Mouse (Mus musculus) inflammation-experienced regulatory T-cells, adult 6 months (primary cell): ENCODE data around the gene Rab6b. TPM values are rescaled to one million over a fixed set of nuclear protein-coding genes. Genes with fewer than 3 reads are reported as not detected.
"Not testable (repeated sequence)": the region's sequence is repeated elsewhere in the genome, so short reads cannot be mapped to it uniquely, and the experiment has no call there.

Experiments used
- ATAC-seq: one replicate; pipeline ENCODE4 v1.8.0; 2017
- polyA plus RNA-seq, 3 experiments: library from polyadenylated mRNA; unstranded; fragments of 100-300 nt; shearing (Covaris generic); gene quantifications; one replicate each; pipeline ENCODE4 v1.2.1; 2017

The Rab6b gene
- 1 to 10 TPM in 1 of 3 experiments, under 1 TPM in 1, not detected in 1; 0.26 to 8.1 TPM for polyA plus RNA-seq

DNA sequence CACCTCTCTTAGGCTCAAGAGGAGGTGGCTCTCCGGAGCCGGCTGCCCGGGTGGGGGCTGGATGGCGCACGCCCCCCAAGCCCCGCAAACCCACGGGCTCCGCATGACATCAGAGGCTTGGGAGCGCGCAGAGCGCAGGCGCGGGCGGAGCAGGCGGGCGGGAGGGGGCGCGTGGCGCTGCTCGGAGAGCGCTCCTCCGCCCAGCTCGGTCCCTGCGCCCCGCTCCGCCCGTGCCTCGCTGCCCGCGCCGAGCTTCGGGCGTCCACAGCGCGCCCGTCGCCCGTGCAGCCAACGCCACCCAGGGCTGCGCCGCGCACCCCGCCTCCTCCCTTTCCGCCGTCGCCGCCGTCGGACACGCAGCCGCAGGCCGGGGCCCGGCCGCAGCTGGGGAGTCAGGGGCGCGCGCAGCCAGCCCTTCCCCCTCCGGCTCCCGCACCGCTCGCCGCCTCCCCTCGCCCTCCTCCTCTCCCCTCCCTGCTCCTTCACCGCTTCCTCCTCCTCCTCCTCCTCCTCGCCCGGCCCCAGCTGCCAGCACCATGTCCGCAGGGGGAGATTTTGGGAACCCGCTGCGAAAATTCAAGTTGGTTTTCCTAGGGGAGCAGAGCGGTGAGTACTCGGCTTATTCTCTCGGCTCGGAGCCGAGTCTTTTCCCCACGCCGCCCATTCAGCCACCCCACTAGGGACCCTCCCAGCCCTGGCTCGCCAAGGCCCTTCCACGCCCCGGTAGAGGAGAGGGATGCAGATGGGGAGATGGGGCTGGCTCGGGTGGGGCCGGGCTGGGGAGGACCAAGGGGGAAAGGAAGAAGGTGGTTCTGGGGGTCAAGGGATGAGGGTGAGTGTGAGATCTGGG, at the start of gene Rab6b:
Rab6b (plus strand) TSS at position 167 of the 850 bp plus-strand sequence.
- ATAC-seq: no peak

DNA sequence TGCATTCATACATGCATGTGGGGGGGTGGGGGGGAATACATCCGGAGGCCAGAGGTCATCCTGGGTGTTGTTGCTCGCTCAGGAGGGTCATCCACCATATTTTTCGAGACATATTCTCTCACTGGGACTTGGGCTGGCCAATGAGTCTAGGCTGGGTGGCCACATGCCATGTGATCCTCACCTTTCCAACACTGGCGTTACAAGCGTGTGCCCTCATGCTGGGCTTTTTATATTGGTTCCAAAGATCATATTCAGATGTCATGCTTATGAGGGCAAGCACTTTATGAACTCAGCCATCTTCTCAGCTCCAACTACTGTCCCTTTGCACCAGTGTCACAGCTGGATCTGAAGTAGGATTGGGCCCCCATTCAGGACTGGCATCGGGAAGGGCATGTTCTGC, 48.0 kb upstream of the Rab6b start:
- ATAC-seq: no peak

DNA sequence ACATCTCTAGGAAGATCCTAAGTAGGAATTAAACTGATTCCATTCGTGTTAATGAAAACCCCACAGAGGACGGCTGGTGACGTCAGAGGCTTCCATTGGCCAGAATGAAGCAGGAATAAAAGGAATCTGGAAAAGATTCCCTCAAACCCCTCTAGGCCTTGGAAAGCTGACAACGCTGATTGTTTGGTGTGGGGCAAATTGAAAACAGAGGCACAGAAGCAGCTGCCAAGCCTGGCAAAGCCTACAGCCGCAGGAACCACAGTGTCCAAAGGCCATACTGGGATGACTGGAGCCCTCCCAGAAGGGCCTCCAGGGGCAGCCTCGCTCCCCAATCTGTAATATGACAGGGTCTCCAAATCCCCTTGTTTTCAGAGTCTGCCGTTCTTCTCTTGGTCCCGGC, 44.7 kb upstream of the Rab6b start:
- no peak for ATAC-seq

DNA sequence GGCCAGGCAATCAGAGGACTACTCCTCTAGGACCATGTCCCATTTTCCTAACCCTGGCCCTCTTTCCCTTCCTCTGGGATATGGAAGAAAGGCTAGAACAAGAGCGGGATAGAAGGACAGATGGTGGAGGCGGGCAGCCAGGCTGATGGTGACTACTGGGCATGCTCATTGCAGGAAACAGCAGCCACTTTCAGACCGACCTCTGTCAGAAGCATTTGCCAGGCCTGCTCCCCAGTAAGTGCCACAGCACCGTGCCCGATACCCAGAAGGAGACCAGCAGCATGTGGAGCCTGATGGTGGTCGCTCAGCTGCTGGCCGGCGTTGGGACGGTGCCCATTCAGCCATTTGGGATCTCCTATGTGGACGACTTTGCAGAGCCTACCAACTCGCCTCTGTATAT, 43.9 kb upstream of the Rab6b start:
- ATAC-seq: no peak

DNA sequence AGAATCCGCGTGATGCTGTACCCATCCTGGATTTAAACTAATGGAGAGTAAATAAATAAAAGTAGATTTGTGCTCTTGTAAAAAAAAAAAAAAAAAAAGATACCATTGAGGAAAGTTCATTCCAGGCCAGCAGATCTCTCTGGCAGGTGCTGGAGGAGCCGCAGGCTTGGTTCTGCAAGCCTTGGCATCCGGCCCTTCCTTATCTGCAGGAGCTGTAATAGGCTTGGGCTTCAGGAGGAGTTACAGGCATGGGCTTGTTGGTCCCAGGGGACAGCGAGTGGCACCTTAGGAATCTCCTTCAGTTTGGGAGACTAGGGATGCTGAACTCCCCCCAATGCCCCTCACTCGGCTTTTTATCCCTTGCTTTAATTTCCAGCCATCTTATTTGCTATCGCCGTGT, 42.8 kb upstream of the Rab6b start:
- no peak for ATAC-seq

DNA sequence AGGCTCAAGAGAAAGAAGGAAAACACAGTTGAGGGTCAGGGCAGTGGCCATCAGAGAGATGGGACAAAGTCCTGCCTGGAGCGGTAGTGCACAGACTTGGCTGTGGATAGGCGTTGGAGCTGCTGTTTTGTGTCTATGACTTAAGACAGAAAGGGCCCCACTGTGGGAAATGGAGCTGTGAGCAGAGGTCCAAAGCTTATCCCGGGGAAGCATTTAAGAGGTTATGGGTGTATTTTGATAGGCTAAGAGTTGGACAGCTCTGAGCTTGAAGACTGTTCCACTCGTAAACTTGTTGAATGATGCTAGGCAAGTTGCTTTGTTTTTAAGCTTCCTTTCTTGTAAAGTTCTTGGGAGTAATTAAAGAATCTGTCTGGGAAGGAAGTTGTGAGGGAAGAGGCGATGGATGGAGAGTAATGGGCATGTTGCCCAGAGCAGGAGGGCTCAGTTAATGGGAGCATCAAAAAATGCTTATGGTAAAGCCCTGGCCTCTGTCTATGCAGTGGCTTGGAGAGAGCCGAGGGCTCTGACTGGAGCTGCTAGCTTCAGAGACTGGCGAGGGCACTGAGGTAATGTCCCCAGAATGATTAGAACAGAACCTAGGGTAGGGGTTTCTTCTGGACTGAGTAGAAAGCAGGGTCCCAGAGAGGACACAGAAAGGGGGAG, 39.9 kb upstream of the Rab6b start:
- ATAC-seq: no peak

DNA sequence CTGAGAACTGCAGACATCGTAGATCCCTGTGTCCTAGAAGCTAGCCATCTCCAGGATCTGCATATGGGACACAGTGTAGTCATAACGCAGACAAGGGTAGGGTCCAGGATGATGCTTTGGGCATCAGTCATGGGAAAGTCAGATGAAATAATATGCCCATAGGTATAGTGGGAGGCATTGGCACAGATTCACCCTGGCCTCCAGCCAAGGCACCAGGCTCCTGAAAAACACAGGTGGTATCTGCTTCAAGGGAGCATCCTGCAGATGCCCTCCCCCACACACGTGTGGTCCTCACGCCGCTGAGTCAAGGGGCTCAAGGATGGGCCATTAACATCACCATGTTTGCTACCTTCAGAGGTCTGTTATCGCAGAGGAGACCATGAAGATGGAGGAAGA, 39.4 kb upstream of the Rab6b start:
- no peak for ATAC-seq

DNA sequence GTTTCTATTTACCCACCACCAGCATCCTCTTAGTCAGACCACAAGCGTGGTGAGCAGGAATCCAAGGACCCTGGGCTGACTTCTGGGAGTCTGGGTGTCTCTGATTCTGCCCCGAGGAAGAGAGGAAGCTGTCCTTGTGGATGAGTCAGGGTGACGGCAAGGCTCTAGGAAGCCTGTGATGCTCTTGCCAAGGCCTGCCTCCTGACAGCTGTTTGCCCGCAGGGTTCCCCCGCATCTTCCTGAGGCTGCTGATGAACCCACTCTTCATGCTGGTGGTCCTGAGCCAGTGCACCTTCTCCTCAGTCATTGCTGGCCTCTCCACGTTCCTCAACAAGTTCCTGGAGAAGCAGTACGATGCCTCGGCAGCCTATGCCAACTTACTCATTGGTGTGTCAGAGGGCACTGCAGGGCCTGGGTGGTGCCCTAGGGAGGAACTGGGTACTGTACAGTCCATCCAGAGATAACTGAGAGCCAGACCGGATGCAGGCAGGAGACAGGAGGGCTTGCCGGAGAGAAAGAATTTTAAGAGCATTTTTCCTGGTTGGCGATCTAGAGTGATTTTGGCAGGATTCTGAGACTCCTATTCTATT, 38.6 kb upstream of the Rab6b start:
- no peak for ATAC-seq

DNA sequence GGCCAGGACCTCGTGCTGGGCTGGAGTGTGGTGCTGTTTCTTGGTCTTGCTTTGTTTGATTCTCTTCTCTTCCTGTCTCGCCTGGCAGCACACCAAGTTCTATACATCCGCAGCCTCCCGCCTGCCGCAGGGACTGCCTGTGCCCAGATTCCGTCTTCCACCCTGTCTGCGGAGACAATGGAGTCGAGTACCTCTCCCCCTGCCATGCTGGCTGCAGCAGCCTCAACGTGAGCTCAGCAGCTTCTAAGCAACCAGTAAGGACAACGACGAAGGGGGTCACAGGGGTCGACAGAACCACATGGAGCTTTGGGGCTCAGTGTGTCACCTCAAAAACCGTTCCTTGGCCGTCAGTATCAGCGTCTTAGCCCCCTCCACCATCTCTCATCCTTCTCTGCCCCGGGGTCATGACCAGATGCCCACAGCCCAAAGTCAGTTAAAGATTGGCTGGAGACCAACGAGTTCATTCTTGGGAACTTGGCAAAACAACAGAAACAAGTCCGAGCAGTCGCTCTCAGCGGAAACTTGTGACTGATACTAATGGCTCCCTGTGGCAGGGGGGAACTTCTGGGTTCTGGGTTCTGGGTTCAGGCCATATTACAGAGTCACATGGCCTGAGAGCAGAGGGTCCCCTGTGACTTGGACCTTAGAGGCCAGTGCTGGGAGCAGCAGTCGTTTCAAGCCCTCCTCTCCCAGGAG, 34.6 kb upstream of the Rab6b start:
- no peak for ATAC-seq

DNA sequence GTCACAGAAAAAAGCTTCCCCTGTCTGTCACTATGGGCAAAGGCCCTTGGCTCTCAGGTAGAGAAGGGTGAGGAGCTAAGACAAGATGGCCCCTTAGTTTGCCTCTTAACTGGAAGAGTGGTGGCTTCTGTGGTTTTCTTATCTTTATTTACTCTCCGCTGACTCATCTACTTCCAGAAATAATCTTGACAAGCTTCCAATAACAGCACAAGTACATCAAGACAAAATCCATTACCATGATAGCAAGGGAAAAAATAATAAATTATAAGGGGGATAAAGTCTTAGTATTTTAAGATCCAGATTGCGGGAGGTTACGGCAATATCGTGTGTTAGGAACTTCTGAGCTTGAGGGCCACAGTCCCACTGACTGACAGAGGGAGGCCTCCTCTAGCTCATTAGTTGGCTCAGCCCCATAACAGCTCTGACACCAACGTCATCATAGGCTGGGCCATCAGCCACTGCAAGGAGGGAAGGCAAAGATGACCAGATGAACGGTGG, 33.3 kb upstream of the Rab6b start:
- no peak for ATAC-seq

DNA sequence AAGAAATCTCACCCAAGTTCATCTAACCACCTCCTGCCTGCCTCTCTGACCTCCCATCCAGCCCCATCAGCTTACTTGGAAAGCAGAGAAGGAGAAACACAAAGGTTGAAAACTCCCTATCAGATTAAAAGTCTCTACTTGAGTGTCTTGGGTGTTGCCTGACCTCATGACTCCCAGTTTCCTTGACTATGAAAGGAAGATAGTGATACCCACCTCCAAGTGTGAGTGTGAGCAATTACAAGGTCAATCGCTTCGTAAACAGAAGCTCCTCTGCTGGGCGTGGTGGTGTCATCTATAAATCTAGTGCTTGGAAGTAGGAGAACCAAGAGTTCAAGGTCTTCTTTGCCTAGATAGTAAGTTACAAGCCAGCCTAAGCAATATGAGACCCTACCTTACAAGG, 31.4 kb upstream of the Rab6b start:
- no peak for ATAC-seq

DNA sequence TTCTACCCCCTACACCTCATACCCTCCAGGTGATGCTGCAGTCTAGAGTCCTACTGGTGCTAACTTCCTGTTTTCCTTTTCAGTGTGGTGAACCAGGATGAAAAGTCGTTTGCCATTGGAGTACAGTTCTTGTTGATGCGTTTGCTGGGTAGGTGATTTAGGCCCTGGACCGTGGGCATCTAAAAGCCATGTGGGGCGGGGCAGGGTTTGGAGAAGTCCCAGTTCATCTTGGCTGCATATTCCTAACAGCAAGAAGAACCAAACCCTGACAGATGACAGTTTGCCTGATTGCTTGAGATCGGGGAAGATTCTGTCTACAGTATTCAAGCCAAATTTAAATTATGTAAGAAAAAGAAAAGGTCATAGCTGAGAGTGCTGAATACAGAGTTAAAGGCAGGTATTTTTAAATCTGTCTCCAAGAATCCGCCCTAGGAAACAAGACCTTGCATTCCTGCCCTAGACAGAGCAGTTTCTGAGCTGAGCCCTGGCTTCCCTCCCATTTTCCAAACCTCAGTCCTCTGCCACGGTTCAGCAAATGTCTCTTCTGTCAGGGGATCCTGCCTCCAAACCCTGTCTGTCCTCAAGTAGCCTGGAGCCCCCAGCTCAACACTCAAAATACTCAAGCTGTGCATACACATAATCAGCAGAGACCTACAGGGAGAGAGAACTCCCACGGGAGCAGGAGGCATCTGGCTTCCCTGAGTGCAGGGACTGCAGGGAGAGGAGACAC, 29.2 kb upstream of the Rab6b start:
- no peak for ATAC-seq

DNA sequence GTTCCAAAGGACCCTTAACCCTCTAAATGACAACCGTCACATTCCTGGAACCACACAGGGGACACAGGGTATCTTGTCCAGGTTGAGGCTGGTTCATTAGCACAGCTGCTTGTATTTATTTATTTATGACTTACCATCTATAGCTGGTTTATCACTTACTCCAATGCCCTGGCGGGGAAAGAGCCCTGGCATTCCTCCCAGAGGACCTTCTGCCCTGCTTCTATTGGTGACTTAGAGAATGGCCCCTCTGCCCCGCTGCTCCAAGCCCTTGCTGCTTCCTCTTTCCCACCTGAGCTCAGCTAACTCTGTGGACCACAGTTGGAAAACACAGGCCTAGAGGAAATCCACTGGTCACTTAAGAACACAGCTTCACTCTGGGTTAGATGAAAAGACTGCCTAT, 28.2 kb upstream of the Rab6b start:
- ATAC-seq: no peak

DNA sequence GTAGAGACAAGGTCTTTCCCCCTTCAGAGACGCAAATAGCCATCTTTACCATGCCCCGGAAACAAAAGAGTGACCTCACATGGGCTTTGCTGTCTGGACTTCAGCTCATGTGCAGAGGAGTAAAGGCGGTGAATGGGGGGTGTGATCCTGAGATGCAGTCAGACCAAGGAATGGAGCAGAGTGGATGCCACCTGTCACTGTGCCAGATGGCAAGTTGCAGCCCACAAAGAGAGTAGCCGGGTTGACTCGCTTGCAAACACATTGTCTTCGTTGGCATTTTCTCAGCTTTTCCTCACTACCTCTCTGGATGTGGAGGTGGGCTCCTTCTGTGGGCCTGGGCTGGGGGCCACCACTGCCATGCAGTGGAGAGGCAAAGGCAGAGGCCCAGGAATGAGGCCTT, 24.9 kb upstream of the Rab6b start:
- no peak for ATAC-seq

DNA sequence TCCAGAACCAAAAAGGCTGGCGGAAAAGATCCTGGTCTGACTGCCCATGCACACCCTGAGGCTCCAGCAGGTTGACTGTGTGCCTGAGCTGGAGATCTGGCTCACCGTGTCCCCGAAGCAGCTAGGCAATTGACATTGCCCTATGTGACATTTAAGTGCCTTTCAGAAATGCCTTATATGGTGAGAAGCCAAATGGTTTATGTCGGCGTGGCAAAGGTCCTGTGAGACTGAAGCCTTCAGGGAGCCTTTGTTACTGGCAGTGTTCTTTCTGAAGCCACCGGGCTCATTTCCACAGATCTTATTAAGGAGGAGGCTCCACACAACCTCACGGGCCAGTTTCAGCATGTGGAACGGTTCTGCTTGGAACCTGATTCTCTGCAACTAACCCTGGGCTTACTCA, 24.3 kb upstream of the Rab6b start:
- ATAC-seq: no peak

DNA sequence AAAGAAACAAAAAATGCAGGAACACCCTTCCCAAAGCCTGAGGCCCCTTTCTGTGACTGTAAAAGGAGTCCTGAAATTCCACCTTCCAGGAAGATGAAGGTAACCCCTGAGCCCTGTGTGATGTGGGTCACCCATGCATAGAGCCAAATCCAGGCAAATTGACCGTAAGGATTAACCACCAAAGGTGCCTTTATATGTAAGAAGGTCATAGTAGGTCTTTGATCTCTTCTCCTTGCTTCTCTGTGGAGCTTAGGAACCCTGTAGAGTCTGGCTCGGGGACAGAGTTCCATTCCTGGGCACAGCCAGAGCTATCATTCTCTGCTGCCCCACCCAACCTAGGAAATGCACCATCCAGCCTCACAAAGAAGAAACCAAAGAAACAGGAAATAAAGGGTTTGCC, 22.9 kb upstream of the Rab6b start:
- ATAC-seq: no peak

DNA sequence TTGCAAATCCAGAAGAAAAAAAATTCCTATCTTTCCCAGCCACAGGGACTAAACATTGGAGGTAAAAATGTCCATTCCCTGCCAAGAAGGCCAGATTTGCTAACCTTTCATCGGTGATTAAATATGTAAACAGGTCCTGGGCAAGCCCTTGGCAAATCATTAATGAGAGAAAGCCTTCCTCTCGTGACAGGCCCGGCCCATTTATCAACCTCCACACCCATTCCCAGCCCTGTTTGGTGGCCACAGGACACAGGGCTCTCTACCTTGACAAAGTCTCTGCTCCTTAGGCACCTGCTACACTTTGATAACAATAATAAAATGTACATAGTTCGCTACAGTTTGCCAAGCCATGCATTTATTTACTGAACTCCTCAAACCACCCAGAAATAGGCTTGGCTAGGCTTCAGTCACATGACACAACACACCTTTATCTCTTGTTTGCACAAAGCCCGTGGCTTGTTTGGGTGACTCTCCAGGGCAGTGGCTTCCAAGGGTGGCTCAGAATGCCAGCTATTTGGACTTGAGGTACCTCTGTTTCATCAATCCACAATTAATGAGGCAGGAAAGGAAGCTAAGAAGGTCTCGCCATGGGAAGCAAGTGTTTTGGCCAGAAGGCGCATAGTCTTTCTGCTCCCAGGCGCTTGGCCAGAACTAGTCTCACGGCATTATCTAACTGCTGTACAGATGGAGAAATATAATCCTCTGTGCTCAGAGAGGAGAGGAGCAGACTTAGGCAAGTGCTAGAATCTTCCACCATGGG, 21.3 kb upstream of the Rab6b start:
- ATAC-seq: no peak

DNA sequence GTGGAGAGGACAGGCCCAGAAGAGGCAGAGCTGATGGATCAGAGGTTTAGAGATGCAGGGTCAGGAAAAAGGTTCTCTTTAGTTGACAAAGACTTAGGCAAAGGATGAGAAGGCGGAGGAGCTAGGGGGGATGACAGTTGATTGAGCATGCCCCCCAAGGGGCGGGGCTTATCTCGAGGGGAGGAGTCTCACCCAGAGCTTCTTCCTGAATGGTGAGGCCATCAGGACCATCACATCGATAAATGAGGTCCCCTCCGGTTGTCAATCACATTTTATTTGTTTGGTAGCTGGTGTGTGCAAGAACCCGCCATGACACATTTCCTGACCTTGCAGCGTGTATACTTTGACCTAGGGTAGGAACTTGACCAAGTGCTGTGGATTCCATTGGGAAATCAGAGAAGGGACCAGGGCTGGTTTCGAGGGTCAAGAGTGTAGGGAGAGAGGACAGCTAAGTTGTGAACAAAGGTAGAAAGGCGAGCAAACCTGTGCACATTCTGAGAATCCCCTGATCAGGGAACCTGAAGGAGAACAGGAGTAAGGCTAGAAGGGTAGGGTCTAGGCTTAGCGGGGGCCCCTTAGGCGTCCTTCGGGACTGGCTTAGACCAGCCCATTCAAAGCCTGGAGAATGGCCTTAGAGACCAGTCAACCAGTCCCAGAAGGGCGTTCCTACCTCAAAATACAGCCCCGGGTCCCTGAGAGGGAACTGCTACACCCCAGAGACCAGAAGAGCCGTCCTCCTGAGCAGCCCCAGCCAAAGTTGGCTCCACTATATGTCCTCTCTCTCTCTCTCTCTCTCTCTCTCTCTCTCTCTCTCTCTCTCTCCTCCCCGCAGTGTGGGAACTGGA, 20.3 kb upstream of the Rab6b start:
- ATAC-seq: no peak

DNA sequence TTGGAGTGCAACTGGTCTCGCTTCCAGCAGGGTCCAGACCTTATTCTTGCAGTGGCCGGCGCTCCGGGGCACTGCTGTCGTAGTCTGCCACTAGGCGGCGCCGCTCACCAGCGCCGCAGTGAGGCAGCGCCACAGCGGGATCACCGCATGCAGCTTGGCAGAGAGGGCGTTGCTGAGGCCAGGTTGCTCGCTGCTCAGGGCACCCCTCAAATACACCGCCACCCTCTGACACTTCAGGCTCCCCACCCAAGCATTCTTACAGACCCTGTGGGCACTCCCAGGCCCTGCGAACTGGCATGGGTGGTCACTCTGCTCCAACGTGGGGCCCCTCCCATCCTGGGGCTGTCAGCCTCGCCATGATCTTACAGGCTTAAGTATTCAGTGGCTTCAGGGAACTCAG, 19.3 kb upstream of the Rab6b start:
- no peak for ATAC-seq

DNA sequence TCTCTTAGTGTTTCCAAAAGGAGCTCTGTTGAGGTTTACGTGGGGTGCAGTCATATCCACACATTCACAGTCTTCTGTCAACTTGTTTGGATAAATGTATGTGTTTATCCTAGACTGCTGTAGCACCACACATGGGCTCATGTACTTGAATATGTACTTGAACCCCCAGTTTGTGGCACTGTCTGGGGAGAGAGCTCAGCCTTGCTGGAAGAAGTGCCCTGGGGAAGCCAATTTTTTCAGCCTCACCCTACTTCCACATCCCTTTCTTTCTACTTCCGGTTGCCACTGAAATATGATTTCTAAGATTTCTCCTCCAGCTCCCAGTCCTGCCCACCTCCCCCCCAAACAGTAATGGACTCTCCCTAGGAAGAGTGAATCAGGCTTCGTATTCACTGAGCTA, 17.9 kb upstream of the Rab6b start:
- ATAC-seq: no peak

DNA sequence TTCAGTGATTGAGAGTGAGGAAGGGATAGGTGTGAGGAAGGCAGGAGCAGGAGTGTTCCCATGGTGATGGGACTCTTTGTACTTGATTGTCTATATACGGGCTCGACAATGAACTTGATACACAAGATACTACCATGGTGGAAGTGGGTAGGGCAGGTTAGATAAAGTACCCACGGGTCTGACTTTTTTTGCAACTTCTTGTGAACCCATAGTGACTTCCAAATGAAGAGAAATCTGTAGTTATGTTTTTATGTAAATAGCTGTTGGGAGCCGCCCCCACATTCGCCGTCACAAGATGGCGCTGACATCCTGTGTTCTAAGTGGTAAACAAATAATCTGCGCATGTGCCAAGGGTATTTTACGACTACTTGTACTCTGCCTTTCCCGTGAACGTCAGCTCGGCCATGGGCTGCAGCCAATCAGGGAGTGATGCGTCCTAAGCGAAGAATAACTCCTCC, 3.2 kb upstream of the Rab6b start:
- not testable (repeated sequence) for ATAC-seq
